Mouse (Mus musculus) MEL (cell line): Measurements from ENCODE around the gene Ccdc127. TPM values are rescaled to one million over a fixed set of nuclear protein-coding genes. Genes with fewer than 3 reads are reported as not detected.
A peak's percentile ranks its signal among the peaks of the same experiment; 100 is the strongest.

Experiments
- DNase-seq: peaks from one replicate; pipeline ENCODE4 v3.0.0; 2011; ENCODE audit warnings: low read depth, low spot score
- H3K27ac ChIP-seq: 2 replicates; pipeline ENCODE4 v1.5.1; 2012; ENCODE audit warnings: low read depth, mild to moderate bottlenecking, control low read depth, low read length, moderate library complexity; ENCODE audit not compliant: control insufficient read depth
- H3K27me3 ChIP-seq, 2 experiments: fragments of 150-350 bp in 1 of 2; sonication (generic) in 1 of 2; 2 replicates each; pipeline ENCODE4 v1.6.1; 2012; ENCODE audit warnings: low read length in 2 of 2, mild to moderate bottlenecking in 2 of 2, improper control_type of control experiment in 1 of 2, moderate library complexity in 1 of 2; ENCODE audit not compliant: insufficient read depth in 2 of 2, control insufficient read depth in 1 of 2
- H3K36me3 ChIP-seq, 2 experiments: 2 replicates each; pipeline ENCODE4 v1.6.1; 2012 to 2014; ENCODE audit warnings: low read length in 2 of 2, improper control_type of control experiment in 1 of 2, inconsistent platforms in 1 of 2, mild to moderate bottlenecking in 1 of 2; ENCODE audit not compliant: insufficient read depth in 2 of 2, control insufficient read depth in 1 of 2
- H3K4me1 ChIP-seq, 2 experiments: fragments of 150-350 bp in 1 of 2; sonication (generic) in 1 of 2; 2 replicates each; pipeline ENCODE4 v1.6.1; 2012; ENCODE audit warnings: low read length in 2 of 2, improper control_type of control experiment in 1 of 2, mild to moderate bottlenecking in 1 of 2; ENCODE audit not compliant: insufficient read depth in 2 of 2, control insufficient read depth in 1 of 2
- H3K4me3 ChIP-seq, 2 experiments: fragments of 150-350 bp in 1 of 2; sonication (generic) in 1 of 2; 2 replicates each; pipeline ENCODE4 v1.5.1; 2012; ENCODE audit warnings: low read depth in 2 of 2, low read length in 2 of 2, mild to moderate bottlenecking in 2 of 2, moderate library complexity in 2 of 2, control low read depth in 1 of 2, improper control_type of control experiment in 1 of 2; ENCODE audit not compliant: control insufficient read depth in 1 of 2, insufficient read depth in 1 of 2
- H3K79me2 ChIP-seq: 2 replicates; pipeline ENCODE4 v1.6.1; 2012; ENCODE audit warnings: mild to moderate bottlenecking, low read length, moderate library complexity; ENCODE audit not compliant: control insufficient read depth, poor library complexity, insufficient read depth
- H3K9ac ChIP-seq: 2 replicates; pipeline ENCODE4 v1.6.1; 2012; ENCODE audit warnings: low read depth, mild to moderate bottlenecking, control low read depth, low read length, moderate library complexity; ENCODE audit not compliant: control insufficient read depth, poor library complexity, severe bottlenecking
- H3K9me3 ChIP-seq: fragments of 150-350 bp; sonication (generic); replicated peaks from 2 replicates; pipeline ENCODE4 v1.6.1; 2012; ENCODE audit warnings: mild to moderate bottlenecking, low read length, improper control_type of control experiment, moderate library complexity; ENCODE audit not compliant: insufficient read depth
- BHLHE40 ChIP-seq: IDR thresholded peaks from 2 replicates; pipeline ENCODE4 v1.6.1; 2012; ENCODE audit warnings: low read depth, mild to moderate bottlenecking, inconsistent platforms, low read length, improper control_type of control experiment, borderline replicate concordance
- CHD1 ChIP-seq: IDR thresholded peaks from 2 replicates; pipeline ENCODE4 v1.6.1; 2012; ENCODE audit warnings: low read depth, mild to moderate bottlenecking, inconsistent platforms, low read length, improper control_type of control experiment
- CHD2 ChIP-seq: IDR thresholded peaks from 2 replicates; pipeline ENCODE4 v1.6.1; 2011; ENCODE audit warnings: low read length, improper control_type of control experiment
- CTCF ChIP-seq, 3 experiments: IDR thresholded peaks in 2 of 3; conservative IDR thresholded peaks in 1 of 3; 2 replicates each; pipeline ENCODE4 v1.5.1; 2011 to 2012; ENCODE audit warnings: low read length in 3 of 3, low read depth in 2 of 3, mild to moderate bottlenecking in 2 of 3, improper control_type of control experiment in 1 of 3, inconsistent platforms in 1 of 3, mixed read lengths in 1 of 3, moderate library complexity in 1 of 3; ENCODE audit not compliant: control insufficient read depth in 1 of 3, insufficient read depth in 1 of 3, poor library complexity in 1 of 3, severe bottlenecking in 1 of 3
- E2F4 ChIP-seq: IDR thresholded peaks from 2 replicates; pipeline ENCODE4 v1.6.1; 2011; ENCODE audit warnings: low read depth, low read length, improper control_type of control experiment, borderline replicate concordance
- ELF1 ChIP-seq: IDR thresholded peaks from 2 replicates; pipeline ENCODE4 v1.6.1; 2014; ENCODE audit warnings: low read depth, mild to moderate bottlenecking, inconsistent platforms, low read length, improper control_type of control experiment, moderate library complexity
- EP300 ChIP-seq, 2 experiments: IDR thresholded peaks; 2 replicates each; pipeline ENCODE4 v1.6.1; 2011; ENCODE audit warnings: improper control_type of control experiment in 2 of 2, low read length in 2 of 2, low read depth in 1 of 2, mild to moderate bottlenecking in 1 of 2
- ETS1 ChIP-seq: IDR thresholded peaks from 2 replicates; pipeline ENCODE4 v1.6.1; 2012; ENCODE audit warnings: low read depth, mild to moderate bottlenecking, inconsistent platforms, low read length, improper control_type of control experiment, moderate library complexity
- GABPA ChIP-seq: IDR thresholded peaks from 2 replicates; pipeline ENCODE4 v1.6.1; 2012; ENCODE audit warnings: low read depth, mild to moderate bottlenecking, inconsistent platforms, low read length, improper control_type of control experiment, moderate library complexity
- GATA1 ChIP-seq: IDR thresholded peaks from 2 replicates; pipeline ENCODE4 v1.6.1; 2011; ENCODE audit warnings: low read depth, low read length, improper control_type of control experiment
- HCFC1 ChIP-seq: IDR thresholded peaks from 2 replicates; pipeline ENCODE4 v1.6.1; 2012; ENCODE audit warnings: low read depth, mild to moderate bottlenecking, inconsistent platforms, low read length, improper control_type of control experiment, moderate library complexity
- JUND ChIP-seq: IDR thresholded peaks from 2 replicates; pipeline ENCODE4 v1.6.1; 2011; ENCODE audit warnings: low read depth, mild to moderate bottlenecking, improper control_type of control experiment, low read length
- KAT2A ChIP-seq: conservative IDR thresholded peaks from 2 replicates; pipeline ENCODE4 v1.6.1; 2012; ENCODE audit warnings: low read depth, low read length, improper control_type of control experiment, inconsistent platforms
- MAFK ChIP-seq: IDR thresholded peaks from 2 replicates; pipeline ENCODE4 v1.6.1; 2011; ENCODE audit warnings: low read depth, mild to moderate bottlenecking, low read length, improper control_type of control experiment, borderline replicate concordance
- MAX ChIP-seq: IDR thresholded peaks from 2 replicates; pipeline ENCODE4 v1.6.1; 2011; ENCODE audit warnings: low read length, improper control_type of control experiment
- MAZ ChIP-seq: IDR thresholded peaks from 2 replicates; pipeline ENCODE4 v1.6.1; 2012; ENCODE audit warnings: low read depth, mild to moderate bottlenecking, inconsistent platforms, low read length, improper control_type of control experiment
- MXI1 ChIP-seq: IDR thresholded peaks from 2 replicates; pipeline ENCODE4 v1.6.1; 2011; ENCODE audit warnings: mild to moderate bottlenecking, low read depth, low read length, improper control_type of control experiment
- MYC ChIP-seq: IDR thresholded peaks from 2 replicates; pipeline ENCODE4 v1.6.1; 2011; ENCODE audit warnings: low read depth, mild to moderate bottlenecking, low read length, improper control_type of control experiment, moderate library complexity
- NELFE ChIP-seq: IDR thresholded peaks from 2 replicates; pipeline ENCODE4 v1.6.1; 2011; ENCODE audit warnings: low read depth, low read length, improper control_type of control experiment
- POLR2A ChIP-seq, 2 experiments: IDR thresholded peaks; 2 replicates each; pipeline ENCODE4 v1.6.1; 2011 to 2012; ENCODE audit warnings: low read length in 2 of 2, mild to moderate bottlenecking in 2 of 2, control low read depth in 1 of 2, improper control_type of control experiment in 1 of 2, low read depth in 1 of 2, moderate library complexity in 1 of 2; ENCODE audit not compliant: control insufficient read depth in 1 of 2, insufficient read depth in 1 of 2, poor library complexity in 1 of 2
- POLR2AphosphoS5 ChIP-seq: IDR thresholded peaks from 2 replicates; pipeline ENCODE4 v1.6.1; 2012; ENCODE audit warnings: low read depth, borderline replicate concordance, mild to moderate bottlenecking, inconsistent platforms, low read length, moderate library complexity, mixed read lengths
- RAD21 ChIP-seq: IDR thresholded peaks from 2 replicates; pipeline ENCODE4 v1.6.1; 2011; ENCODE audit warnings: mild to moderate bottlenecking, low read depth, low read length, improper control_type of control experiment
- RCOR1 ChIP-seq: IDR thresholded peaks from 2 replicates; pipeline ENCODE4 v1.6.1; 2012; ENCODE audit warnings: low read depth, mild to moderate bottlenecking, inconsistent platforms, low read length, improper control_type of control experiment
- SIN3A ChIP-seq: IDR thresholded peaks from 2 replicates; pipeline ENCODE4 v1.6.1; 2012; ENCODE audit warnings: low read length, improper control_type of control experiment, inconsistent platforms
- TAL1 ChIP-seq: IDR thresholded peaks from 2 replicates; pipeline ENCODE4 v1.6.1; 2012; ENCODE audit warnings: mild to moderate bottlenecking, inconsistent platforms, low read length, moderate library complexity, mixed read lengths
- TBP ChIP-seq: IDR thresholded peaks from 2 replicates; pipeline ENCODE4 v1.8.0; 2011; ENCODE audit warnings: low read depth, low read length, improper control_type of control experiment
- TCF12 ChIP-seq: IDR thresholded peaks from 2 replicates; pipeline ENCODE4 v1.6.1; 2014; ENCODE audit warnings: low read depth, mild to moderate bottlenecking, inconsistent platforms, low read length, improper control_type of control experiment, moderate library complexity
- USF1 ChIP-seq: IDR thresholded peaks from 2 replicates; pipeline ENCODE4 v1.6.1; 2014; ENCODE audit warnings: low read depth, mild to moderate bottlenecking, inconsistent platforms, low read length, improper control_type of control experiment, moderate library complexity
- USF2 ChIP-seq, 2 experiments: IDR thresholded peaks; 2 replicates each; pipeline ENCODE4 v1.6.1; 2011 to 2012; ENCODE audit warnings: improper control_type of control experiment in 2 of 2, low read length in 2 of 2, borderline replicate concordance in 1 of 2, inconsistent platforms in 1 of 2, low read depth in 1 of 2, mild to moderate bottlenecking in 1 of 2; ENCODE audit not compliant: insufficient read depth in 1 of 2
- ZC3H11A ChIP-seq: IDR thresholded peaks from 2 replicates; pipeline ENCODE4 v1.6.1; 2012; ENCODE audit warnings: low read depth, mild to moderate bottlenecking, inconsistent platforms, low read length, improper control_type of control experiment
- ZMIZ1 ChIP-seq: IDR thresholded peaks from 2 replicates; pipeline ENCODE4 v1.6.1; 2012; ENCODE audit warnings: low read depth, mild to moderate bottlenecking, inconsistent platforms, low read length, improper control_type of control experiment, moderate library complexity
- ZNF384 ChIP-seq: IDR thresholded peaks from 2 replicates; pipeline ENCODE4 v1.6.1; 2012; ENCODE audit warnings: low read depth, mild to moderate bottlenecking, inconsistent platforms, low read length, improper control_type of control experiment
- polyA plus RNA-seq, 2 experiments: library from polyadenylated mRNA; stranded (reverse) in 1 of 2; unstranded in 1 of 2; fragments of >175 nt in 1 of 2; fragments of >200 nt in 1 of 2; gene quantifications; 2 replicates each; pipeline versions ENCODE4 v1.2.1 to v1.2.4; 2012; ENCODE audit warnings: low replicate concordance in 2 of 2, low read depth in 1 of 2; ENCODE audit not compliant: insufficient read length in 2 of 2, insufficient read depth in 1 of 2, missing spikeins in 1 of 2
- total RNA-seq: library from RNA; depleted of rRNA; stranded (reverse); fragments of 300-350 nt; gene quantifications from 2 replicates; pipeline ENCODE4 v1.2.3, GENCODE M21; 2012

The Ccdc127 gene
- total and polyA plus RNA-seq, 3 experiments, result 30.2 to 33.6 TPM; not detected in 1

DNA sequence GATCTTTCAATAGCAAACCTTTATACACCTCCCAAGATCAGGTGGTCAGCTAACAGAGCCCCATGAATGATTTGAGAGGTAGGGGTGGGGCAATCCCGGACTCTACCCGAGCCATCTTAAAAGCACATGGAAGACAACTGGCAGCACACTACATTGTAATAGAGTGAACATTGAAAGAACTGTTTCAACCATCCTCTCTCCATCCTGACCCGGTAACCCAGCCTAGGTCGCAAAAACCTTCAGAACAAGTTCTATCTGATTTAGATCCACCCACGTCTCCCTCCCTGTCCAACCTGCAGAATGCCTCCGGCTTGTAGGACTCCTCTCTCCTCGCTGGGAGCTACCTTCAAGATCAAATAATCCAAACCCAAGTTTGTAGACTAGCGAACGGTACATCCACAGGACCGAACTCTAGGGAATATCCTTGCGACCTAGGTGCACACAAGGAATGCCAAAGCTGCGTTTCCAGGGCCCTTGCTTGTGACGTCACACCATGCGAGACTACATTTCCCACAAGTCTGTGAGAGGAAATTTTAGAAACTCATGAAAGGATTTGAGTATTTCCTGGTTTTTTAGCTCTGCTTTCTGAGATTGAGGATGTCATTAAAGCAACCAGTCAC, 40.4 kb downstream of the Ccdc127 start, which contains the start of gene Zfp72:
Zfp72 (minus strand) TSS at position 466 of the 620 bp plus-strand sequence.
- H3K4me3 ChIP-seq, result peak within 1 kb of the TSS; percentile 96 to 99
- H3K4me1 ChIP-seq, result no peaks in the 10 kb centered on the region
- H3K36me3 ChIP-seq, result peaks cover 0 to 2% of the 10 kb centered on the region in 2 experiments; a peak in 2 of 4 replicates
- peaks cover 2% of the 10 kb centered on the region; the same call in 1 of the 2 replicates for H3K79me2 ChIP-seq
- H3K27ac ChIP-seq, result no peak within 1 kb of the TSS; the same call in 1 of the 2 replicates
- peak within 1 kb of the TSS; percentile 67 for H3K9ac ChIP-seq
- peak; percentile 88 for DNase-seq
- H3K9me3 ChIP-seq, result no peaks in the 10 kb centered on the region
- TF ChIP-seq CHD2 (no peak), E2F4 (no peak), MAFK (no peak), ZC3H11A (no peak), RCOR1 (peak; percentile 82), MYC (0 out of 2 replicates have a peak, but pooled peaks have one; percentile 63), RAD21 (no peak), TCF12 (no peak), ELF1 (peak; percentile 88), MAZ (no peak), CTCF (IDR thresholded peaks at IDR 0.05 in 2 of 3, conservative IDR thresholded peaks at IDR 0.05 in 1 of 3; ENCODE audit: control insufficient read depth in 1 of 3, insufficient read depth in 1 of 3, low read depth in 2 of 3, low read length in 3 of 3, poor library complexity in 1 of 3, severe bottlenecking in 1 of 3) (no peak), MXI1 (peak; percentile 82), ETS1 (no peak), EP300 (IDR thresholded peaks at IDR 0.05; ENCODE audit: low read depth in 1 of 2, low read length in 2 of 2) (no peak), POLR2AphosphoS5 (no peak), USF2 (IDR thresholded peaks at IDR 0.05; ENCODE audit: borderline replicate concordance in 1 of 2, insufficient read depth in 1 of 2, low read depth in 1 of 2, low read length in 2 of 2) (no peak), MAX (peak; percentile 60), ZNF384 (no peak), POLR2A (IDR thresholded peaks at IDR 0.05; ENCODE audit: control insufficient read depth in 1 of 2, insufficient read depth in 1 of 2, low read depth in 1 of 2, low read length in 2 of 2, poor library complexity in 1 of 2) (peak; percentile 46; a peak in 2 of 4 replicates), GATA1 (peak; percentile 19; the same call in 1 of the 2 replicates), HCFC1 (peak; percentile 99), USF1 (no peak), GABPA (no peak), TAL1 (no peak), KAT2A (peak; percentile 74), JUND (no peak), TBP (peak; percentile 60; the same call in 1 of the 2 replicates), NELFE (peak; percentile 50), BHLHE40 (no peak), SIN3A (peak; percentile 95), ZMIZ1 (no peak), CHD1 (no peak)
- H3K27me3 ChIP-seq, result peaks cover 2% of the 10 kb centered on the region in 2 experiments; a peak in 2 of 4 replicates
